Mouse (Mus musculus): ENCODE measurements at regions not wholly inside any gene's neighbourhood (a gene's known extent, or its start where the extent isn't known, plus 50 kb on each side); places are given as distances from the start of the nearest gene placed in this dataset.
A peak's percentile ranks its signal among the peaks of the same experiment; 100 is the strongest.

DNA sequence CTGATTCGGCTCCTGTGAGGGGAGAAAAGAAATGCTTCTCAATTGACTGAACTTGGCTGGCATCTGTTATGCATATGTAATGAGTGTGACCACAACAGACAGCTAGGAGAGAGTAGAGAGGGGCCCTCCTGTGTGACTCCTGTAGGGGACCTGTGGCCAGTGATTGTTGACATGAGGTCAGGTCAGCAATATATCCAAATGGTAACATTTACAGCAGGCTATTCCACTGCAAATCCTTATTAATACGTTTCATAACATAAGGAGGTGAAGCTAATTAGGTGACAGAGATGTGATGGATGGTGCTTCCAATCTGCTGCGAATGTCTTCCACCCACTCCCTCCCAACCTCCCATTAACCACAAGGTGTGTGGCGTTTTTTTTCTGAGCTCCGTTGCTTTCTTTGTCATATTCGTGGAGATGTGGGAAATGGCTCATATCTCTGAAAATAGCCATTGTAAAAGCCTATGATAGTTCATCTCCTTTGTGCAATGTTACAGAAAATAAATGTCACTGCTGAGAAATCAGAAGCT, 309.5 kb downstream of the Irx1 start:
- DNase-seq (ENCODE audit: low spot score in 2 of 2): no peak

DNA sequence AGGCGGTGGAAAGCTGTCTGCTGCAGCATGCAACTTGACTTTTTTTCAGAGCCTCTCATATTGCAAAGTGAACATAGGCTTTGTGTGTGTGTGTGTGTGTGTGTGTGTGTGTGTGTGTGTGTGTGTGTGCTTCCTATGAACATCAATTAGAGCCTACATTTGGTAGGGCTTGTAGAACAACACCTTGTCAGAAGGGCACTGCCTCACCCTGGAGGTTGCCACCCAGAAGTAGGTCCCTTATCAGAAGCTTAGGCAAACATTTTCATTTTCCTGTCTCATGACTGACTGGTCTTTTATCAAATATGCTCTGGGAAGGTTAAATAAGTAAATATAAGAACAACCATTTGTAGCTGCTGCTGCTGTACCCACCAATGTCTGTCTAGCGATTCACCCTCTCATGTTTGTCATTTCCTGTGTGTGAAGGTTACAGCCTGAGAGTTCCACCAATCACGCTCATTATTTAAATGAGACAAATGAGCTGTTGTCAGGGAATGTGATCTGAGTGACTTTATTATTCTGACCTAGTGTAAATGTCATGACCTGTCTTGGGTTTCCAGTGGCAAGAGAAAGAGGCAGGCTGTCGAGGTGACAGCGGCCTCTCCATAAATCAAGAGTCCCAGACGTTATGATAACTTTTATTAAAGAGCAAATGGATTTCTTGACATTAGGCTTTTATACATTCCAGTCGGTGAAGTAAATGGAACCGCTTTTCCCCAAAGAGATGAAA, 310.1 kb downstream of the Irx1 start:
- no peak for DNase-seq (ENCODE audit: low spot score in 2 of 2)

DNA sequence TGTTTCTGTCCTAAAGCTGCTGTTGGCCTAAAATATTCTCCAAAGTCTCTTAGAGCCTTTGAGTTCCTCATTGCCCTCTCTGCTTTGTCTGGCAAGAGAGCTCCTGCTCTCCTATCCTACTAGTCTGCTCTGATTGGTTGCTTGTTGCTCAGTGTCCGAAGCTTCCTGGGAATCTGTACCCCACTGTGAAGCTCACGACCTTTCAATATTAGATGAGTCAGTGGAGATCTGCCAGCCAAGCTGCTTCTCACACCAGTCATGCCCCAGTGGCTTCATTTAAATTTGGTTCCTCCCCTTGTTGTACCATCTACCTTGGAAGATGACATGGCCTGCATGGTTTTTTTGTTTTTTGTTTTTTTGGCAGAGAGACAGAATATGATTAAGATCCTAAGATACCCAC, 313.6 kb downstream of the Irx1 start:
- no peak for DNase-seq (ENCODE audit: low spot score in 2 of 2)

DNA sequence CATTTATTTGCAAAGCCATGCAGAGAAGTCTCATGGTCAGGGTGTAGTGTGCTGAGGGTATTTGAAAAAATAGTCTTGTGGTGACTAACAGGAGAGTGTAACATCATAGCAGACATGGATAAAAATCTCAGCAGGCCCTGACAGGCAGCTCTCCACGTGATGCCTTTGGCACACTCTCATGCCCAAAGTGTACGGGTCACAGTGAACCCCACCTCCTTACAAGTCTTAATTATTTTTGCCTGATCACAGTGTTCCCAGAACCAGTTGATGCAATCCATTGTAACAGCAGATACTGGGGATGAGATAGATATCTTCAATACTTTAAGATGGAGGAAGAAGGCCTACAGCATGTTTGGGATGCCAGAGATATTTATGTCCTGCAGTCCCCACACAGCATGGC, 314.5 kb downstream of the Irx1 start:
- no peak for DNase-seq (ENCODE audit: low spot score in 2 of 2)

DNA sequence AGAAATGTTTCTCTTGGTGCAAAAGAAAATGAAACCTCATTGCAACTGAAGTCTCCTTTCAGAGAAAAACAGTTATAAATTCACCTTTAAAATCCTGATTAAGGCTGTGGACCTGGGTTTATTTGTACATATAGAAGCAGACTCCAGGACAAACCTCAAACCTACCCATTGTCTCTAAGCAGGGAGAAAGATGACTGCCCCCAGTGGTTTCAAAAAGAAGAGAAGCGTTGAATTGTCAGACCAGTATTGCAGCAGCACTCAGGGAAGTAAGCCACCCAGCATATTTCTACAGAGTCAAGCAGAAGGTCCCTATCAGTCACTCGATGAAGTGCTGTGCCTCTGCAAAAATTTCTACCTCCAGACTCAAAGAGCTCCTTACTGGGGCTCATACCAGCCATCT, 332.1 kb downstream of the Irx1 start:
- no peak for DNase-seq (ENCODE audit: low spot score in 2 of 2)

DNA sequence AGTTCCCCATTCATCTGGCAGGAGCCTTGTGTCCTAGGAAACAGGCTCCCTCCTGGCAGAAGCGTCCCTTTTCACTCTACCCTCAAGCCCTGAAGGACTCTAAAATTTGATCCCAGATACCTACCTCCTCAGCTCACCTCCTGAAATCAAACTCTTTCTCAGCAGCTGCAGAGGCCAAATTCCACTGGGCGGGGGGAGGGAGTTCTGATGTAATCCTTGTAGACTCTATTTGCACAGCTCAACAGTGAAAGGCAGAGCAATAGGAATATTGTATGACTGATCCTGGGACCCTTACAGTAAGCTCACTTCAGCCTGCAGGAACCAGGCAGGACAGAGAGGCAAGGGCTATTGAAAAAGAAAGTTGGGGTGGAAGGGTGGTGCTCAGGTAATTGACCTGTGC, 346.3 kb downstream of the Irx1 start:
- DNase-seq (ENCODE audit: low spot score in 2 of 2): no peak

DNA sequence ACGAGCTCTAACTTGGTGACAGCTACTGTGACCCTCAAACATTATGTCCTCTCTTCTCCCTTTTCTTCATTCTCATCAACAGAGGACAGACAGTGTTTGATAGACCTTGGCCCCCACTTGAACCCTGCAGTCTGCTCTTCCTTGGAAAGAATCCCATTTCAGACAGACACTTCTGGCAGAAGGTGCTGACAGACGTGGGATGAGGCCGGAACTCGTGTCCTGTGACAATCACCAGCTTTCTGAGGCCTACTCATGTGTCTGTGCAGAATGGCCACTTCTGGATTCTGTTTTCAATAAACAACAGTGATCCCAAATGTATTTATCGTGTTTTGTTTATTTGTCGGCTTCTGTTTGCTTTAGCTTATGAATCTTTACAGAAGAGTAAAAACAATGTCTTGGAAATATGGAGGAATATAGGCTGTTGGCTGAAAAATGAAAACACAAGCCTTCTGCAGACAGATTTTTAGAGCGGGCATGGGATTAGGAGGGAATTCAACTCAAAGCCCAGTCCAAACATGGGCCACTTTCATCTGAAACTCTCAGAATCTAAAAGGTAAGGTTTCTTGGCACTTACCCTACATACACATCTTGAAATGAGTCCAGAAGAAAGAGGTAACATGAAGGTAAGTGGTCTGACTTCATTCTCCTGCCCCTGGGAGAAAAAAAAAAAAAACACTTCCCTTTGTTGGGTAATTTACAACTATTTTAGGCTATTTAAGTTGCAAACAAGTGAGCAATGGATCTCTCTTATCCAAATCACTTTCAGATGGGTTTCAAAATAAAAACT, 350.9 kb downstream of the Irx1 start:
- DNase-seq (ENCODE audit: low spot score in 2 of 2): no peak

DNA sequence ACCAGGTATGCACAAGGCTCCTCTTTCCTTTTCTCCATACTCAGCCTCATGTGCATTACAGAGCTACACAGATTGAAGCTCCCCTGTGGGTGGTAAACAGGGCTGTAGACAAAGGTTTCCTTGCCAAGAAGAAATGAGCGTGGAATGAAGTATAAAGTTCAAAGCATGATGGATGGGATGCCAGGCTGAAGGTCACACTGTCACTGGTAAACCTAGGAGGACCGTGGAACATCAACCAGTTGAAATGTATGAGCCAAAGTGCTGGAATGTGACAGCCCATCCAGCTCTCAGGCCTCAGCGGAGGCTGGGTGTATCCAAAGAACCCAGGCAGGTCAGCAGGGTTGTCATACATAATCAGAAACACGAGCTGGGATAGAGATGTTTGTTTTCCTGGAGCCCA, 381.0 kb downstream of the Irx1 start:
- no peak for DNase-seq (ENCODE audit: low spot score in 2 of 2)

DNA sequence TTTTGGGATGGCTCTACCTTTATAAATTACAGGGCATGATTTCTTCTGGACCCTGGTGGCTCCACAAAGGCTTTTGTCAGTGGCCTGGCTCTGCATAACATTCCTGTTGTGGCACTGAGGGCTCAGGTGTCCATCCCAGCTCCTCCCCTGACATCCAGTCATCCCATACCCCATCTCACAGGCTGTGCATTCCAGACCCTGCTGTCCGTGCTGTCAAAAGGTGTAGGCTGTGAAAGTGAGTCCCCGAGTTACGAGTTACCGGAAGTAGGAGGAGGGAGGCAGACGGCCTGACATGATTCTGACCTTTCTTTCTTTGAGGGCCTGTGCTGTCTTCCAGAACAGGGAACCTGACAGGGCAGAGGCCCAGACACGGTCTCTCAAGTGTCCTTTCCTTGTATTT, 397.6 kb downstream of the Irx1 start:
- DNase-seq (ENCODE audit: low spot score in 2 of 2): no peak

DNA sequence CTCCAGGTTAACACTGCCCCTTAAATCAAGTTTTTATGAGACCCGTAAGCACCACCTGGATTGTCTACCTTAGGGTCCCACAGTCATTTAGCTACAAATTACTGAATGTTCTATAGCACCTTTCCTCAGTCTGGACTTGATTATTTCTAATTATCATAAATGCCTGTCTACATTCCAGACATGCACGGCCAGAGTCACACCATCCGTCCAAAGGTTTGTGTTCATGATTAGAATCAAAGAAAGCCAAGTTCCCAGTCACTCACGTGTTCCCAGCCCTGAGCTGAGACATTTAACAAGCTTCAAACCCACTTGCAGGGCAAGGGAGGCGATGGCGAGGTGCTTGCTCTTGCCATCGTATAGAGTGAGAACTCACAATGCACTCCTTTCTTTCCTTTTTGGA, 398.1 kb downstream of the Irx1 start:
- DNase-seq (ENCODE audit: low spot score in 2 of 2): no peak

DNA sequence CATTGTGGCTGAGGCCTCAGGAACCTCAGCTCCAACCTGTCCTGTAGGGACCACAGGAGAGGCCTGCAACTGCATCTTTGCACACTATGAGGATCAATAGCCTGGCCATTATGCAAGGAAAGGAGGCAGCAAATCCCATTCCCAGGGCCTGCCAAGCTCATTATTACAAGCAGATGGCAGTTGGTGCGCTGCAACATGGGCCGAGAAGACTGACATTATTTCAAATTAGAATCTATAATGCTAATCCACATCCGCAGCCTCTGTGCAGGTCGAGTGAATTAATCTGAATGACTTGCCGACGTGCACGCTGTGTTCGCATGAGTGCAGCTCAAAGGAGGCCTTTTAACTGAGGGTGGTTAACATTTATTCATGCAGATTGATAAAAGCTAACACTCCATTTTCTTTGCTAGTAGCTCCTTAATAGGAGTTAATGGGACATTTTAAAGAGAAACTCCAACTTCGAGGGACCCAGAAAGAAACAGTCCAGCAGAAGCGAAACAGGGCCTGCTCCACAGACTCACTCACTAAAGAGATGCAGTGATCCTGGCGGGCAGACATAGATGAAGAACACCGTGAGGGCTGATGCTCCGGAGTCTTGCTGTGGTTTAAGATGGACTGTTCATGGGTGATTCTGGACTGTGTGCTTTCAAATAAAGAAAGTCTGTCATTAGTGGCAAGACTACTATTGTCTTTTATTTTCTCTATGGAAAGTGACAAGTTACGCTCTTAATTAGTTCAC, 404.9 kb downstream of the Irx1 start:
- DNase-seq (ENCODE audit: low spot score in 2 of 2): no peak

DNA sequence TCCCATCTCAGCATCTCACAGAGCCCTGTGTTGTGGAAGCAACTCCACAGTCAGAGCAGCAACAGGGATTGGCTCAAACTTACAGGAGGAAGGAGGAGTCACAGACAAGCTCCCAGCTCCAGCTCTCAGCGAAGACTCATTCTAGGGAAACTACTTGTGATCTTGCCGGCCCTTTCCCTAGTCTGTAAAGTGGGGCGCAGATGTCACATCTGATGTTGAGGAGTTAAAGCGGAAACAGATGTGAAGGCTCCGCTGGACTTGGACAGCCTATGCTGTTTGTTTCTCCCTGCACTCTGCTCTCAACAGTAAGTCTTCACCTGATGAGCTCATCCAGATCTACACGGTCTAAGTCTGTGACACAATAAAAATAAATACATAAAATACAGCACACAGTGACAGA, 408.1 kb downstream of the Irx1 start:
- no peak for DNase-seq (ENCODE audit: low spot score in 2 of 2)

DNA sequence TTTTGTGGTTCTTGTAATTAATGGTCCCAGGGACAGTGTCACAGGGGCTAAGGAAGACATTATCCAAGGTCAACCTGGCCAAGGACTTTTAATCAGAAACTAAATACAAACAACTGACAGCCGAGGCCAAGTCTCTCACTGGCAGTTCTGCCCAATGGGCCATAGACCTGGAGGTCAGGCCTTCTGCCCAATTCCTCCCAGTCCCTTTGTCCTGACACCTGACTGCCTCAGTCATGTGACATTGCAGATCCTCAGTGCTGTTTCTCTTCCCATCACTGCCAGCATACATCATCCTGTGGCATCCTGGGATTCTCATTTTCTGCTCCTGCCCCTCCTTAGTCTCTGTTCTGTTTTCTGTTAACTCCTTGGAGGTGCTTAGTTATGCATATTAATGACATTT, 413.4 kb downstream of the Irx1 start:
- DNase-seq (ENCODE audit: low spot score in 2 of 2): no peak

DNA sequence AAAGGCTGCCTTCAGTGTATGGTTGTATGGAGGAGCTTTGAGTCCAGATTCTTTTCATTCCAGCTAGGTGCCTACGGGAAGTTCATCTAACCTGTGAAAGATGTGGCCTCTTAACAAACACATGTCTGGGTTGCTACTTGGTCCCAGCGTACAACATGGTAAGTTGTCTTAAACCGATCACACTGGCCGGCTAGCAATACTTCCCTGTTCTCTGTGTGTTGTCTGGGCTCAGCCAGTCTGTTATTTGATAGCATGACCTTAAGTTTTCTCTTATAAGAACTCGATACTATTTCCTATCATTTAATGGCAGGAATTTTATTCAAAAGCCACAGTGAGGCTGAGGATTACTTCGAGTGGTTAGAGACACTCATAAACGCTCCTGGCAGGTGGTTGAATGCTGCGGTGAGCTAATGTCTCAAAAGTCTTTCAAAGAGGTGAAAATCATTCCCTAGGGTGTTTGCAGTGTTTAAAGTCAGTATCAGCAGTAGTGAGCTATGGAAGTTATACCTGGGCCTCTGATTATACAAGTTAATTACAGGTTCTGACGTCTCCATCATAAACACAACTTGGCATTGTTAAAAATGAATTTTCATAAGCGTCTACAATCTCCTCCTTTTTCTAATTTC, 414.2 kb downstream of the Irx1 start:
- no peak for DNase-seq (ENCODE audit: low spot score in 2 of 2)

DNA sequence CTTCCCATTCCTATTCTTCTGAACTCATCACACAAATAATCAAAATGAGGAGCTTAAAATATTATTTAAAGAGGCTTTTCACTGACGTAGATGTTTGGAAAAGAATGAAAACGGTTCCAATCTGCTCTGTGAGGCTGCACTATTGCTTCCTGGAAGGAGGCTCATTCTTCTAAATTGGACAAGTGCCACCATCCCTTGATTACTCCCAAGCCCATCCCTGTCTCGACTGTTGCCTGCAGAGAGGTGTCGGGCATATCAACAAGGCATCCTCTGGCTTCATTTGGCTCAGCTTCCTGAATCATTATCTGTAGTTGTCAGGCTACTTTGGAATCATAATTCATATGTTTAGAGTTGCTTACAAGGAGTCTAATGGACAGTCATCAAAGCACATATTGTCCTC, 425.3 kb downstream of the Irx1 start:
- no peak for DNase-seq (ENCODE audit: low spot score in 2 of 2)

DNA sequence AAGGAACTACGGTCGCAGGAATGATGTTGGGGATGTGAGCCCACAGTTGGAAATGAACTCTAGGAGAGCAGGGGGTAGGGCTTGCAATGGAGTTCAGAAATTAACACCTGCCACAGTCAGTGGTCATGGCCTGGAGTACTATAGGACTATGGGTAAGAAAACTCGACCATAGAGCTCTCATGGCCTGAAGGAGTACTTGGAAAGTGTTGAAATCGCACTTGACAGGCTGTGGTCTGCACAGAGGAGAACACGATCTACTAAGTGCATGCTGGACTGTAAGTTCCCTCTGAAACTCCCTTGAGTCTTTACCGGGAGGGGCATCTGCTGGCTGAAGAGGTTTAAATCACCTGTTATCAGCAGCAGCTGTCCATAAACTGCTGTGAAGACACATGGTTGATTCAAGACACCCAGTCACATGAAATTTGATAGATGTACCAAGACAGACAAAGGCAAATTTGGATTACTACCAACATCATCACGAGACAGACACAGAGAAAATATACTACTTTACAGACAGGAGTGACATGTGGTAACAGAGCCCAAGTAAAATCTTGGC, 430.6 kb downstream of the Irx1 start:
- DNase-seq (ENCODE audit: low spot score in 2 of 2): no peak

DNA sequence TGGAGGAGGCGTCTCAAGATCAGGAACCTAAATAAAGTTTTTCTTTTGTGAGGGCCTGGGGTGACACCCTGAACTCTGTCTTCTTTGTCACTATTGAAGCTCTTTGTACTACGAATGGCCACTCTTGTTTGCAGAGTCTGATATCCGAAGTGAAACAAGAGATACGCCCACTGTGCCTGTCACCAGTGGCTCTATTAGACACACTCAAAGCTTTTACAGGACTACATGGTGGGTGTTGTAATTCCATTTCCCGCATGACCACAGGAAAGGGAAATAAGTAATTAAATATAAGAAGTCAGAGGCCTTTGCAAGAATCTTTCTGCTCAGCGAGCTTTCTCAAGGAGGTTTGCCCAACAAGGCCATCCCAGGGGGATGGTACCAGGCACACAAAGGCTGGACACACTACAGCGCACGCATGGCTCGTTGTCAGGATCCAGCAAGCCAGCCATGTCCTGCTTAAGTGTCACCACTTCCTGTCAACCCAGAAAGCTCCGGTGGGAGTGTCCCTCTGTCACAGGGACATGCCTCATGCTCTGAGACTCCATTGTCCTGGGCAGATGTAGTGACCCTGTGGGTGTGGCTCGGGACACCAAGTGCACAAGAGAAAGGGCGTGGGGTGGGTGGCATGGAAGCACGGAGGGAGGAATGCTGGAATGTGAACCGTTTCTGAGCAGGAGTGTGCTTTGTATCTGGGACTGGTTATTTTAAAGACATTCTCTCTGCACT, 434.0 kb downstream of the Irx1 start:
- DNase-seq (ENCODE audit: low spot score in 2 of 2): no peak

DNA sequence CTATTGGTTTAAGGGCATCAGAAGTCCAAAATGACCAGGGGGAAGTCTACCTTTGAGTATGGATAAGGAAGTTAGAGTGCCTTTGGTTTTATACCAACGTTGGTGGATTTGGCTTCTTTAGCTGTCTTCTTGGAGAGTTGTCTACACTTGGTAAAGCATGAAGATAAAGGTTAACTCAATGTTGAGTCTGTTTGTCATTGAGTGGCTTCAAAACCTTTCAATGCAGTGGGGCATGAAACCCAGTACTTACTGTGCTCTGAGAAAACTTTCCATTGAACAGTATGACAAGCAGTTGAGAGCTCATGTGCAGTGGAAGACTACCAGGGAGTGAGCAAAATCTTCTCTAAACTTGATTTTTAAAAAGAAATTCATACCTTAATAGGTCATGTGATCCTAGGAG, 445.7 kb downstream of the Irx1 start:
- no peak for DNase-seq (ENCODE audit: low spot score in 2 of 2)

DNA sequence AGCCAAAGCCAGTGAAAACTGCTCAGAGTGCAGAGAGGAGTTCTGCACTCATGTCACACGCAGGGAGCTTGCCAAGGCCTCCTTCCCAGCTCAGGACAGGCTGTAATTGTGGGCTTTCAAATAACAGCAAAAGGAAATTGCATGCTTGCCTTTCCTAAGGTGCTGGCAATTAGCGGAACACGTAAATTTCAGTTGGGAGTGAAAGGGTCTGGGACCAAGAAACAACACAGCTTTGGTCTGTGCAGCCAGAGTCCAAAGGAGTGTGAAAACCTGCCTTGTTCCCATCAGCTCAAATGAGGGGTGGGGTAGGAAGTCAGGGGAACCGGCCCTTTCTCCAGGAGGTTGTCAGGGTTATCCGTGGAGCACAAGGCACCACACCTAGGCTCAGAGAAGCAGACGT, 450.3 kb downstream of the Irx1 start:
- DNase-seq (ENCODE audit: low spot score in 2 of 2): no peak

DNA sequence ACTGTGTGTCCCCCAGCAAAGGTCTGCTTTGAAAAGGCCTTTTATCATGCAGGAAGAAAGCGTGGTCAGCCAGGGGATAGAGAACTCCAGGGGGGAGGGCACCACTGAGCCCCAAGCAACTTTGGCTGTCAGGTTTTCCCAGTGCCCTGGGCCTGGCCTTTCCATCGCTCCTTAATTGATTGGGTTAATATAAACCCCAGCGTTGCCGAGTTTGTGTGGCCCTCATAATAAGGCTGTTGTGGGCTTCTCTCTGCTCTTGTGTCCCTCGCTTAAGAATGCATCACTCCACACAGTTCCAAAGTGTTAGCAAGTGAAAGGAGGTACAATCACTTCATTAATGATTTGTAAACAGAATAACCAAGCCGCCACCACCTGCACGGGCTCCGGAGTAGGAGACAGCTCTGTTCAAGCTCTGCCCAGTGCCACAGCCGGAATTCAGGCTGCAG, 455.5 kb downstream of the Irx1 start:
- DNase-seq (ENCODE audit: low spot score in 2 of 2): peak in 1 of 2 experiments; percentile 7

Data from left cerebral cortex, adult 8-10 months (tissue).